Mouse (Mus musculus) layer of hippocampus, adult 18-20 months (tissue): ENCODE data around the gene Ttbk1. TPM values are rescaled to one million over a fixed set of nuclear protein-coding genes. Genes with fewer than 3 reads are reported as not detected.
A peak's percentile ranks its signal among the peaks of the same experiment; 100 is the strongest.

Source experiments
- DNase-seq, 2 experiments: peaks; one replicate each; pipeline ENCODE4 v3.0.0; 2022; ENCODE audit warnings: low spot score in 2 of 2
- total RNA-seq, 2 experiments: library from RNA; stranded (reverse); gene quantifications; 2 replicates each; pipeline ENCODE4 v1.2.3; 2021

Ttbk1 gene
- total RNA-seq, 2 experiments from 2014 or later, result 117 to 120 TPM

- no peak for DNase-seq
These were observed 67.8 kb downstream of the Ttbk1 start for GRCm38 (mm10) chr17:46419717-46420116.

DNA sequence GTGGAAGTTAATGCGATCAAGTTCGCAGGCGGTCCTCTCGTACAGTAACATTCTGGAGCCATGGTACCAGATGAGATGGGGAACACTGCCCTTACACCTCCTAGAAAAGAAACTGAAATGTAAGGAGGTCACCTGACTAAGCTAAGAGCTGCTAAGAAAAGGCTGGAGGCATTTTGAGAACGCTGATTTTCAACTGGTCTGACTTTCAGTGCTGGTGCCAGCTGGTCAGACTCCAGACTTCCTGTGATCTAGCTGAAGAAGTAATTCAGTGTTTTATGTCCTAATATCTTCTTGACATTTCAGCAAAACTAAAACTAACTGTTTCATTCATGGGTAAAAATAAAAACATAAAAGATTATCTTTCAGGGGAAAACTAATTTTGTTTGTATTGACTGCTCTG lies 68.8 kb downstream of the Ttbk1 start:
- no peak for DNase-seq

DNA sequence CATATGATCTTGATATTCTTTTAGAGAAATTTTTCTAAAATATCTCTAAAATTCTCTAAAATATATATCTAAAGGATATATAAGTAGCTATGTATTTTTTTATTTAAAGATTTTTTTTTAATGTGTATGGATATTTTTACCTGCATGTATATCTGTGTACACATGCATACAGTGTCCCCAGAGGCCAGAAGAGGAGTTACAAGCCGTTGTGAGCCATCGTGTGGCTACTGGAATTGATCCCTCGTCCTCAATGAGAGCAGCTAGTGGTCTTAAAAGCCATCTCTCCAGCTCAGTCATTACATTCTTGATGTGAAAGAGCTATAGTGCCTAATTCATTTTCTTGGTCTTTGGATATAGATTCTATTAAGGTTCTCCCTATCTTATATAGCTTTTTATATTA lies 79.0 kb downstream of the Ttbk1 start:
- DNase-seq, result no peak

DNA sequence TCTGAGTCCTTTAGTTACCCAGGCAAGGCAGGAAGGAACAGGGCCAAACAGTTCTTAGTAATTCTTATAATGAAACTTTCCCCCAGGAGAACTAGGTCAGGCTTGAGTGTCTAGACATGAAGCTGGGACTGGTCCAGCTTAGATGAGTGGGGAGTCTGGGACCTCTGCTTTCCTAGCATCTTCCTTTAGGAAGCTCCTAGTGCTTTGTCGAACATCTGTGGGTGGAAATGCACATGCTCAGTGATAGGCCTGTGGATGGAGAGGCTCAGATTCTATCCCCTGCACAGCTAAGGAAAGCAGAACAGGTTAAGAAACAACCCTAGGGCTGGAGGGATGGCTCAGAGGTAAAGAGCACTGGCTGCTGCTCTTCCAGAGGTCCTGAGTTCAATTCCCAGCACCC lies 92.8 kb downstream of the Ttbk1 start:
- no peak for DNase-seq

- DNase-seq, result peak in 1 of 2 experiments; percentile 54
These were observed 94.5 kb downstream of the Ttbk1 start for GRCm38 (mm10) chr17:46393012-46393411.

Other genes starting within 250 kb of the Ttbk1 start
- 10 to 100 TPM; 36.0 to 38.5 TPM for gene Polr1c, start 239.6 kb downstream of the Ttbk1 start, total RNA-seq
- gene Yipf3, start 239.6 kb downstream of the Ttbk1 start, total RNA-seq, result 10 to 100 TPM; 85.0 to 99.1 TPM
- gene Lrrc73, start 234.1 kb downstream of the Ttbk1 start, total RNA-seq, result 10 to 100 TPM; 62.4 to 68.0 TPM
- gene Tjap1, start 204.6 kb downstream of the Ttbk1 start, total RNA-seq, result 10 to 100 TPM; 44.1 to 47.2 TPM
- 10 to 100 TPM; 47.4 to 49.0 TPM for gene Dlk2, start 190.3 kb downstream of the Ttbk1 start, total RNA-seq
- gene Abcc10, start 159.3 kb downstream of the Ttbk1 start, total RNA-seq, result 1 to 10 TPM; 7.7 to 8.6 TPM
- gene Zfp318, start 103.9 kb downstream of the Ttbk1 start, total RNA-seq, result 10 to 100 TPM; 46.3 to 53.0 TPM
- 1 to 10 TPM; 4.7 to 4.8 TPM for gene Crip3, start 58.7 kb downstream of the Ttbk1 start, total RNA-seq
- gene Slc22a7, start 49.2 kb downstream of the Ttbk1 start, total RNA-seq, result under 1 TPM in 1 of 2 experiments, not detected in 1; 0.43 TPM
- 1 to 10 TPM; 5.1 to 5.9 TPM for gene Dnph1, start 9.0 kb upstream of the Ttbk1 start, total RNA-seq
- gene Cul9, start 58.7 kb upstream of the Ttbk1 start, total RNA-seq, result 10 to 100 TPM; 61.8 to 66.4 TPM
- gene Srf, start 68.5 kb upstream of the Ttbk1 start, total RNA-seq, result 10 to 100 TPM; 80.8 to 89.0 TPM
- 1 to 10 TPM; 8.0 to 9.0 TPM for gene Ptk7, start 141.8 kb upstream of the Ttbk1 start, total RNA-seq
- gene Klc4, start 158.3 kb upstream of the Ttbk1 start, total RNA-seq, result 10 to 100 TPM; 22.4 to 22.6 TPM
- 10 to 100 TPM; 53.1 to 60.7 TPM for gene Mrpl2, start 158.6 kb upstream of the Ttbk1 start, total RNA-seq
- 10 to 100 TPM; 18.9 to 20.2 TPM for gene Cul7, start 162.7 kb upstream of the Ttbk1 start, total RNA-seq
- 10 to 100 TPM; 17.2 to 19.7 TPM for gene Rrp36, start 186.7 kb upstream of the Ttbk1 start, total RNA-seq
- 100 to 1,000 TPM in 1 of 2 experiments, 10 to 100 TPM in 1; 97.2 to 109 TPM for gene Mea1, start 191.1 kb upstream of the Ttbk1 start, total RNA-seq
- gene Klhdc3, start 193.2 kb upstream of the Ttbk1 start, total RNA-seq, result 100 to 1,000 TPM; 172 to 177 TPM
- gene Ppp2r5d, start 217.4 kb upstream of the Ttbk1 start, total RNA-seq, result 10 to 100 TPM; 89.3 to 90.9 TPM
- gene Pex6, start 223.8 kb upstream of the Ttbk1 start, total RNA-seq, result 10 to 100 TPM; 55.5 to 62.4 TPM
- gene Gnmt, start 241.5 kb upstream of the Ttbk1 start, total RNA-seq, result 1 to 10 TPM in 1 of 2 experiments, not detected in 1; 1.1 TPM